Mouse (Mus musculus) frontal cortex, postnatal 36 days (tissue): ENCODE measurements around the gene Fank1.

Source experiments
- DNase-seq, 2 experiments: peaks; one replicate each; pipeline ENCODE4 v3.0.0; 2022; ENCODE audit warnings: low spot score in 2 of 2

The Fank1 gene

DNA sequence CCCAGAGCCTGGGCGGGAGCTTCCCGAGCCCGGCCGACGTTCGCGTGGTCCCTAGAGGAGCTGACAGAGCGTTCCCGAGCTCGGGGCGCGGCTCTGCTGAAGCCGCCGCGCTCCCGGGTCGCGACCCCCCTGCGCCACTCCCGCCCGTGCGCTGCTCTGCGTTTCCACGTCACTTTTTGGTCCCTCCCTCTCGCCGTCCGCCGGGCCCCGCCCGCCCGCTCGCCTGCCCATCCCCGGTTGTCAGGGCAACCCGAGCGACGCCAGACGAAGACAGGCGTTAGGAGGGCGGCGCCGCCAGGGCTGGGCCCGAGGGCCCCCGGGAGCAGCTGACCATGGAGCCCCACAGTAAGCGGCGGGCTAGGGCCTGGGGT, at the start of gene Fank1:
Gene Fank1 (plus strand): TSS at position 236 of the 371 bp plus-strand sequence.
- peak; percentile 82 to 84 for DNase-seq

DNA sequence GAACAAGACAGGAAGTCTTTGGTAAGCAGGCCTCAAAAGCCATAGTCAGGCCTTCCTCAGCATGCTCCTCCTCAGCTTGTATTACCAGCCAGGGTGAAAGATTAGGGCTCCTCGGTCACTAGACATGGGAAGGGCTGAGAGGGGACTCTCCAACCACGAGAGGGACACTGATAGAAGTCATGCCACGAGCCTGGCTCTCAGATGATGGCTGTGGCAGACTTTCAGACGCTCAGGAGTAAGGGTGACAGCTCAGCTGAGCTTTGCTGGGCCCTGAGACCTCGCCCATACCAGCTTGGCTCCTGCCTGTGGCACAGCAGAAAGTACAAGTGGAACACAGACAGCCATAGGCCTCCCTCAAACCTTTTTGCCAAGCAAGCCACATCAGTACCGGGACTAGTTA, 49.6 kb upstream of the Fank1 start:
- no peak for DNase-seq

- no peak for DNase-seq
Measured at GRCm38 (mm10) chr7:133729351-133729750, 47.3 kb upstream of the Fank1 start.

- DNase-seq: no peak
Measured at GRCm38 (mm10) chr7:133730324-133731191, 46.1 kb upstream of the Fank1 start.

DNA sequence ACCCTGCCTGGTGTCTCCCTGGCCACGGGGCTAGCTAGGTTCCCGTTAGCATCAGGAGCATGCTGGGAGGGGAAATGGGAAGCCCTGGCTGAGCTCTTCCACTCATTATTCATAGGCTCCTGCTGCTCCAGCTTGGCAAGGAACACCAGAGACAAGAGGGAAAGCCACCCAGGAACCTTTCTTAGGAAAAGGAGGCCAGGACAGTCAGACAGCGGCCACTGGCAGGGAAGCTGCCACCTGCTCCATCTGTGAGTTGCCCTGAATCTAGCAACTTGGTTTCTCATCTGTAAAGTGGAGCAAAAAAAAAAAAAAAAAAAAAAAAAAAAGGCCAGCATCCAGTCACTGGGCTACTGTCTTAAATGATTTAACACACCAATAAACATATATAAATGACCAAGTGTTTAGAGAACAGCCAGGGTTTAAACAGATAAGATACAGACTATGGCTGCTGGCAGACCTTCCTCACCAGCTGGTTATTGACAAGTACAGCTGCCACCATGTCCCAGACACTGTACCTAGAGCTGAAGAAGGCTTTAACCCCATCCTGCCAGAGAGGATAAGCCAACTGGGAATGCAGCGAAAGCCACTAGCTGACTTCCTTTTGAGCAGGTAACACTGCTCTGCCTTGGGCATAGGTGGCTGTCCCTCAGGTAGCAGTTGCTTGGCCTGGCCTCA, 44.6 kb upstream of the Fank1 start:
- no peak for DNase-seq

DNA sequence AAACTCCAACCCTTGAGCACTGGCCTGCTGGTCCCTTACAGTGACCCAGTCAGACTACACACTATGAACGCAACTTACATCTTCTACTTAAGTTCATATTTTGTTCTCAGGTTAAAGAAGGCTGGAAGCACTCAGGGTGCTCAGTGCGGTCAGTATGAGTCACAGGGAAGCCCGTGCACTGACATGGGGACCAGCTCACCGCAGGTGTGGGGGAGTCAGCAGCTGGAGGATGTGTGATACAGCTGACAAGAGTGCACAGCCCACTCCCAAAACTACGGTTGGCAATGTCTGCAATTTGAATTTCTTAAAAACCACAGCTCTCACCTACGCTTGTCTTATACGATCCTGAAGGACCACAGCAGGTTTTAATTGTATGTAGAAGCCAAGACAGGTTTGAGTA, 36.1 kb upstream of the Fank1 start:
- no peak for DNase-seq

- no peak for DNase-seq
Measured at GRCm38 (mm10) chr7:133742530-133743325, 33.9 kb upstream of the Fank1 start.

DNA sequence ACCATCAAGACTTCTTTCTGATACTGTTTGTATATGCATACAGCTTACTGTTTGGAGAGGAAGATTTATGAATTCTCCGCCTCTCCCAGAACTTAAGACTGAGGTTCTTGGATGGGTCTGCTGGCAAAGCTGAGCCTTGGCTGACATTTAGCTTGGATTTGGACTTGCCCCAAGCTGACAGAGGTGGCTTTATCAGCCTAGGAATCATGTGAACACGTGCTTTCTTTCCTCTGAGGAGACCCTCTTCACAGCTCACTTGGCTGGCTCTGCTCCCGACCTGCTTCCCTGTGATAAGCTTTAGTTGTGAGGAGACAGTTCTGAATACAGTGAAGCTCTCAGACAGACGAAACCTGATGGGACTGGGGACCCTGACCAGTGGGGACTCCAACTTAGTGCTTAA, 33.0 kb upstream of the Fank1 start:
- DNase-seq: no peak

- DNase-seq: no peak
Measured at GRCm38 (mm10) chr7:133744209-133744608, 32.5 kb upstream of the Fank1 start.

- DNase-seq: no peak
Measured at GRCm38 (mm10) chr7:133744701-133745100, 32.0 kb upstream of the Fank1 start.

DNA sequence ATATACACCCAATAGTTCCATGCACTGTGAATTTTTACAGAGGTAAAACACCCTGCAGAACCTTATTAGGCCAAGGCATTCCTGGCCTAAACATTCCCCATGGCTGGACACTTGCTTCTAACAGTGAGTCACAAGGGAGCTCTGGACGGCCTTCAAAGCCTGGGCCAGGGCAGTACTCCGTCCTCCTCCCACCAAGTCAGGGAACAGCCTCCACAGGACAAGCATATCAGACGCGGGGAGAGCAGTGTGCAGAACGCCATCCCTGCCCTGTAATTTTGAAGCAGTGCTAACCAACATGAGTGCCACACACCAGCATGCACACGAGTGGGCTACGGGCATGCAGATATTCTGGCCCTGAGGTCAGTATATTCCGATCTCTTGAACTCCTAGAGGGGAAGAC, 29.3 kb upstream of the Fank1 start:
- no peak for DNase-seq

- no peak for DNase-seq
Measured at GRCm38 (mm10) chr7:133748753-133749152, 27.9 kb upstream of the Fank1 start.

GRCm38 (mm10) chr7:133750666-133751065, 26.0 kb upstream of the Fank1 start:
- no peak for DNase-seq

GRCm38 (mm10) chr7:133751163-133751562, 25.5 kb upstream of the Fank1 start:
- no peak for DNase-seq

DNA sequence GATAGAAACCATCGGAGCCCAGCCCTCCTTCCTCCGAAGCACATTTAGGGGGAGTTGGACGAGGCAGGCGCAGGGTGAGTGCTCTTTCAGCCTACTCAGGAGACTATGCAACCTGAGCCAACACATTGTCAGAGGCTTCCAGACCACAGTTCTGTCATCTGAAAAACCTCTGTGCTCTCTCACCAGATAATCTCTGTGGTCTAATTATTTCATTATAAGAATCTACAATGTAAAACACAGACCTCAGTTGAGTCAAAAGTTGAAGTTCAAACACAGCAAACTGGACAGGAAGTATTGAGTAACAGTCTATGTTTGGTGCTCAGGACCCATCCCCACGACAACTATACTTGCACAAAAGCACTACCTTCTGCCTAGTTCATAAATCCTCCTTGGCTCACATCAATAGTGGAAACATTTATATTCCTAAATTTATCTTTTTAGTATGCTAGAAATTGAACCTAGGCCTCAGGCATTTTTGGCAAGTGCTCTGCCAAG, 18.7 kb upstream of the Fank1 start:
- no peak for DNase-seq

- no peak for DNase-seq
Measured at GRCm38 (mm10) chr7:133758716-133759115, 17.9 kb upstream of the Fank1 start.

GRCm38 (mm10) chr7:133759611-133760353, 16.9 kb upstream of the Fank1 start:
- DNase-seq: peak in 1 of 2 experiments; percentile 37

DNA sequence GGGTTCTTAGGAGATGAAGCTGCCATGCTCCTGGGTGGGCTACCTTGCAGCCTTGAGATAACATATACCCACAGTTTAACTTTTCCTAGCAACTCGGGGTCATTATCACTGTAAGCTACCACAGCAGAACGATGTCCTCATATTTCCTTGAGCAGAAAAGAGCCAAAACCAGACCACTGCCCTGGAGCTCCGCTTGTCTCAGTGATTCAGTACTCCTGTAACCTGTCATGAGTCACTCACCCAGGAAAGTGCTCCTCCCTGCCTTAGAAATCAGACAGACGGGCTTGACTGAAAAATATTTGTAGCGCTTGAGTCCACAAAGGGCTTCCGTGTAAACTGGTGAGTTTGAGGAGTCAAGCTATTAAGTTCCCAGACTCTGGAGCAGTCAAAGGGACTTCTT, 14.0 kb upstream of the Fank1 start:
- DNase-seq: no peak

GRCm38 (mm10) chr7:133764425-133764824, 12.2 kb upstream of the Fank1 start:
- DNase-seq: no peak

DNA sequence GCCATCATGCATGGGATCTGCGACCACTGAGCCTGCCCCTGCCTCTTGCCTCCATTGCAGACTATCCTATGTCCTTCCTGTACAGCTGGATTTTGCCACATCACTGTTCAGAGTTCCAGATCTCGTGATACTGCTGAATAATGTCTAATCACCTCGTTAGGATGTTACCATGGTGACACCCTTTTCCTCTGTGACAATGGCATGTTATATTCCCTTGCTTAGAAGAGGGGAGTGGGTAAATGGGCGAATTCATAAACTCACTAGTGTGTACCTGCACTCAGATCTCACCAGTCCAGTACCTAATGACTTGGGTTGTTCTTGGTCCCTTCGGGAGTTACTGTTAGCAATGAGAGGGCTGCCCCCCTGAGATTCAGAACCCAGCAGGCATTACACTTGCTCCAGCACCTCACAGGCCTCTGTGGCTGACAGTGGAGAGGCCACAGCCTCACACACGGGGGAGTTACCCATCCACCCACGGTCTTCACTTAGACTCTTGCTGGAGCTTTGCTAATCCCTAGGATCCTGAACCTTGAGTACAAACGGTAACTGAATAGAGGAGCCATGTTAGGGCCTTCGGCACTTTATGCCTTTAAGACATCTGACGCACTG, 11.3 kb upstream of the Fank1 start:
- no peak for DNase-seq

DNA sequence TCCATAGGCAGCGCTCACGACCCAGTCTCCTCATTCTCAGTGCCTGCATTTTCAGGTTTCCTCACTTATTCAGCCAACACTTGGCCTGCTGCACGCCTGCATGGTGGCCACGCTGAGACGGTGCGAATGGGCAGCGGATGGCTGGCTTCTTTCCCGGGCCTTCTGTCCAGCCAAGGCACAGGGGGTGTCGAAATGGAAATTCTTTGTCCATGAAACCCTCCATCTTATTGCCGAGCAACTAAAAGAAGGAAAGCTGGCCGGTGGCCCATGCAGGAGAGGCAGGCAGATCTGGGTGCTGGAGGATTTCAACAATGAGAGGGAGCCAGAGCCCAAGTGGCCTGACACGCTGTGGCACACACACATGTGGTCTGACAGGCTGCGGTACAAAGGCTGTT, 10.8 kb upstream of the Fank1 start:
- DNase-seq: peak in 1 of 2 experiments; percentile 67
